19 mouse cellular contexts compared by ENCODE assay signal in genomic region chr5:25536451-25536850, GRCm38 (mm10). TPM values are rescaled to one million over a fixed set of nuclear protein-coding genes. Genes with fewer than 3 reads are reported as not detected.
"Had no signal": no experiment of that assay in that cellular context is flagged by ENCODE, and none has a peak within 500 bp of the region (broad histone marks: within the 10 kb centered on the region; RNA-seq: fewer than 3 reads in every experiment).

No protein-coding gene starts in this region.

- H3K9me3 ChIP-seq: limb, embryonic 15.5 days; liver, embryonic 12.5 days; midbrain, embryonic 10.5 days; midbrain, embryonic 15.5 days; neural tube, embryonic 12.5 days had no signal

- H3K9ac ChIP-seq: limb, embryonic 15.5 days; liver, embryonic 12.5 days; lung, embryonic 14.5 days; midbrain, embryonic 15.5 days; neural tube, embryonic 12.5 days had no signal

- H3K36me3 ChIP-seq: limb, embryonic 15.5 days; liver, embryonic 12.5 days; midbrain, embryonic 10.5 days; midbrain, embryonic 15.5 days; neural tube, embryonic 12.5 days had no signal

- H3K4me3 ChIP-seq: left cerebral cortex, adult 2 months; limb, embryonic 15.5 days; liver, embryonic 12.5 days; midbrain, embryonic 10.5 days; midbrain, embryonic 15.5 days; neural tube, embryonic 12.5 days had no signal

- H3K27ac ChIP-seq: left cerebral cortex, adult 2 months; limb, embryonic 15.5 days; liver, embryonic 12.5 days; midbrain, embryonic 10.5 days; midbrain, embryonic 15.5 days; neural tube, embryonic 12.5 days had no signal

- H3K4me1 ChIP-seq: limb, embryonic 15.5 days; midbrain, embryonic 15.5 days; neural tube, embryonic 12.5 days had no signal

- DNase-seq: kidney, postnatal 25 days; lung, embryonic 14.5 days; lung, postnatal 10 days; lung, postnatal 4 days; spleen, adult 18-20 months; thymus, postnatal 4 days had no signal

- H3K27me3 ChIP-seq: limb, embryonic 15.5 days; liver, embryonic 12.5 days; midbrain, embryonic 15.5 days; neural tube, embryonic 12.5 days had no signal

RNA-seq across cellular contexts. Expression of gene Cct8l1, which starts 20.6 kb away (rescaled TPM):
- total RNA-seq: left cerebral cortex, postnatal 14 days; monocyte, adult 5-6 weeks; neutrophil, adult 5-6 weeks had no signal
- polyA plus RNA-seq: kidney, embryonic 16.5 days; limb, embryonic 11.5 days; limb, embryonic 15.5 days; liver, embryonic 16.5 days; lung, embryonic 14.5 days; midbrain, embryonic 10.5 days; midbrain, embryonic 15.5 days; stomach, embryonic 14.5 days had no signal
